Mouse (Mus musculus) liver, embryonic 14.5 days (tissue): Measurements from ENCODE around the gene Tstd2. TPM values are rescaled to one million over a fixed set of nuclear protein-coding genes. Genes with fewer than 3 reads are reported as not detected.

ENCODE experiments used
- ATAC-seq: fragments of 200-750 bp; cut with Nextera tagmentation; 2 replicates; pipeline ENCODE4 v1.8.0; 2017; ENCODE audit warnings: moderate number of reproducible peaks, mild to moderate bottlenecking, moderate library complexity; ENCODE audit not compliant: insufficient read depth
- DNase-seq, 3 experiments: peaks; one replicate each; pipeline ENCODE4 v3.0.0-alpha.2; 2012 to 2013; ENCODE audit warnings: low read depth in 3 of 3, low spot score in 3 of 3
- H3K27ac ChIP-seq: fragments of 300-500 bp; sonication (generic); 2 replicates; pipeline ENCODE4 v1.5.1; 2014; ENCODE audit warnings: moderate library complexity, mild to moderate bottlenecking, control low read depth, inconsistent platforms
- H3K27me3 ChIP-seq: fragments of 300-500 bp; sonication (generic); 2 replicates; pipeline ENCODE4 v1.6.1; 2014; ENCODE audit warnings: mild to moderate bottlenecking, low read length, moderate library complexity; ENCODE audit not compliant: control insufficient read depth, insufficient read depth
- H3K36me3 ChIP-seq: fragments of 300-500 bp; sonication (generic); replicated peaks from 2 replicates; pipeline ENCODE4 v1.6.1; 2014; ENCODE audit warnings: low read depth; ENCODE audit not compliant: control insufficient read depth, insufficient read depth
- H3K4me1 ChIP-seq, 2 experiments: fragments of 200-500 bp in 1 of 2; fragments of 300-500 bp in 1 of 2; sonication (generic) in 1 of 2; replicated peaks; 2 replicates each; pipeline ENCODE4 v1.6.1; 2012 to 2014; ENCODE audit warnings: antibody characterized with exemption in 1 of 2, inconsistent platforms in 1 of 2, low read length in 1 of 2; ENCODE audit not compliant: control insufficient read depth in 2 of 2, insufficient read depth in 2 of 2
- H3K4me2 ChIP-seq: fragments of 300-500 bp; sonication (generic); 2 replicates; pipeline ENCODE4 v1.6.1; 2014; ENCODE audit warnings: low read depth, mild to moderate bottlenecking, control low read depth, moderate library complexity
- H3K4me3 ChIP-seq, 2 experiments: fragments of 200-500 bp in 1 of 2; fragments of 300-500 bp in 1 of 2; sonication (generic) in 1 of 2; 2 replicates each; pipeline ENCODE4 v1.5.1; 2012 to 2014; ENCODE audit warnings: low read depth in 2 of 2, low read length in 2 of 2, mild to moderate bottlenecking in 2 of 2, control low read depth in 1 of 2, inconsistent platforms in 1 of 2, moderate library complexity in 1 of 2; ENCODE audit not compliant: insufficient read depth in 1 of 2
- H3K9ac ChIP-seq: fragments of 300-500 bp; sonication (generic); replicated peaks from 2 replicates; pipeline ENCODE4 v1.6.1; 2014; ENCODE audit warnings: mild to moderate bottlenecking, control low read depth, moderate library complexity
- H3K9me3 ChIP-seq: fragments of 300-500 bp; sonication (generic); 2 replicates; pipeline ENCODE4 v1.6.1; 2016; ENCODE audit warnings: low read length, mixed read lengths; ENCODE audit not compliant: control insufficient read depth
- CTCF ChIP-seq: IDR thresholded peaks from 2 replicates; pipeline ENCODE4 v1.5.1; 2016; ENCODE audit warnings: antibody characterized with exemption, low read depth, control low read depth
- EP300 ChIP-seq: IDR thresholded peaks from 2 replicates; pipeline ENCODE4 v1.6.1; 2016; ENCODE audit warnings: antibody characterized with exemption, low read depth
- WGBS: fragments of 180-500 bp; shearing (Covaris S2); extraction: QIAGEN DNeasy Blood & Tissue Kit; methylation state at CpG from one replicate; pipeline ENCODE4 v1.1.7; 2014; ENCODE audit not compliant: insufficient replicate concordance; 5-methylcytosine and 5-hydroxymethylcytosine counted together
- polyA plus RNA-seq, 2 experiments: library from polyadenylated mRNA; depleted of rRNA in 1 of 2; stranded (reverse) in 1 of 2; unstranded in 1 of 2; fragments of >200 nt; fragmentation: Nextera tagmentation in 1 of 2; extraction: Ambion mirVana in 1 of 2; gene quantifications; 2 replicates each; pipeline versions ENCODE4 v1.2.1 to v1.2.3; 2012 to 2014

Gene Tstd2
- polyA plus RNA-seq, 2 experiments = 3.8 to 6.0 TPM

DNA sequence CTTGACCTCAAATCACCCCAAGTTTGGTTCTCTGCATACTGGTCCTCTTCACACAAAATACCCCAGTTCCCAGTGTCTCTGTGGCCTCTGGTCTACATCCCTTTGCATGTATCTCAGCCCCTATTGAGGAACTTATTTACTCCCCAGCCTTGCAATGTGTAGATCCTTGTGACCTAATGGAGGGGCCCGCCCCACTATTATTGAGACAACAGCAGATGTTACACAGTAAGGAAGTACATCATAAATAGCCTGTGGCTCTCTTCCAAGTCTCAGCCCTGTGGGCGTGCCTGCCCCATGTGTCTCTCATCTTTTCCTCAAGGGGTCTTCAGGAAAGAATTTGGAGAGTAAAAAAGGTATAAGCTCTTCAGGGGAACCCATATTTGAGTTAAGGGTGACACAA is 61.6 kb downstream of the Tstd2 start:
- H3K27me3 ChIP-seq = no peaks in the 10 kb centered on the region
- ATAC-seq (no peak), DNase-seq (no peak)
- TF ChIP-seq CTCF (no peak), EP300 (no peak)
- no peak overlapping the region for H3K4me2 ChIP-seq
- WGBS = 74% methylated on average over 2 of the region's 2 CpGs
- no peak overlapping the region for H3K27ac ChIP-seq
- H3K4me1 ChIP-seq = no peaks in the 10 kb centered on the region
- no peak overlapping the region for H3K9ac ChIP-seq
- H3K36me3 ChIP-seq = peaks cover 43% of the 10 kb centered on the region
- H3K4me3 ChIP-seq = no peak overlapping the region
- no peaks in the 10 kb centered on the region for H3K9me3 ChIP-seq

DNA sequence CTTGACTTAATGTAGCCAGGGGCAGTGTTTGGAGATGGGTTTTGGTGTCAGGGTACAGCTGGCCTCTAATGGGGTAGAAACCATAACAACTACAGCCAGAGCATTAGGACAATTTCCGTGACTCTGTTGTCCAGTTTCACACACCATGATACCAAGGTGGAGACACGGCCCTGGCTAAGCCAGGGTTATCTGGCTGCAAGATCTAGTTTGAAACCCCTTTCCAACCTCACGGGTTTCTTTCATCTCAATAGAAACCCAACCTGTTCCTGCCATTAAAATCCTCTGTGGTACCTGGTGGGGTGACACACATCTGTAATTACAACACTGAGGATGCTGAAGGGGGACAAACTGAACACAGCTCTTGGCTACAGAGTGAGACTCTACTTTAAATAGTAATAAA is 62.8 kb downstream of the Tstd2 start:
- TF ChIP-seq EP300 = no peak
- TF ChIP-seq CTCF = no peak
- peaks cover 49% of the 10 kb centered on the region for H3K36me3 ChIP-seq
- H3K27me3 ChIP-seq = no peaks in the 10 kb centered on the region
- ATAC-seq = no peak
- H3K4me1 ChIP-seq = no peaks in the 10 kb centered on the region
- H3K4me3 ChIP-seq = no peak overlapping the region
- H3K27ac ChIP-seq = no peak overlapping the region
- no peak overlapping the region for H3K9ac ChIP-seq
- no peak overlapping the region for H3K4me2 ChIP-seq
- 68% methylated on average over 3 of the region's 3 CpGs for WGBS
- H3K9me3 ChIP-seq = no peaks in the 10 kb centered on the region
- no peak for DNase-seq

DNA sequence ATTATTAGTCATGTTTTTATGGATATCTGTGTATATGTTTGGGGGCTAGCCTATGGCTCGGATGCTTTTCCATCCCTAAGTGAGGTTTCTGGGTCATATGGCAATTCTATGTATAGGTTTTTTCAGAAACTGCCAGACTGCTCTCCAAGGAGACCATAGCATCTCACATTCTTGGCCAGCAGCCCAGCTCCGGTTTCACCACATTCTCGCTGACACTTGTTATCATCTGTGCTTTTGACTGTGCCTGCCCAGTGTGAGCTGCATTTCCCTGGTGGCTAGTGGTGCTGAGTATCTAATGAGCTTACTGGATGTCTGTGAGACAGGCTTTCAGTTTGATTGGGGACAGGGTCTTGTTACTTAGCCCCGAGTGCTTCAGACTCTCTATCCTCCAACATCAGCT is 64.8 kb downstream of the Tstd2 start:
- WGBS = 78% methylated on average over 4 of the region's 4 CpGs
- Histone ChIP-seq H3K4me1 (no peaks in the 10 kb centered on the region), H3K36me3 (peaks cover 42% of the 10 kb centered on the region), H3K4me3 (no peak overlapping the region), H3K9me3 (no peaks in the 10 kb centered on the region), H3K4me2 (no peak overlapping the region), H3K27ac (no peak overlapping the region), H3K9ac (no peak overlapping the region), H3K27me3 (no peaks in the 10 kb centered on the region)
- no peak for ATAC-seq
- TF ChIP-seq EP300 (no peak), CTCF (no peak)
- DNase-seq = no peak

DNA sequence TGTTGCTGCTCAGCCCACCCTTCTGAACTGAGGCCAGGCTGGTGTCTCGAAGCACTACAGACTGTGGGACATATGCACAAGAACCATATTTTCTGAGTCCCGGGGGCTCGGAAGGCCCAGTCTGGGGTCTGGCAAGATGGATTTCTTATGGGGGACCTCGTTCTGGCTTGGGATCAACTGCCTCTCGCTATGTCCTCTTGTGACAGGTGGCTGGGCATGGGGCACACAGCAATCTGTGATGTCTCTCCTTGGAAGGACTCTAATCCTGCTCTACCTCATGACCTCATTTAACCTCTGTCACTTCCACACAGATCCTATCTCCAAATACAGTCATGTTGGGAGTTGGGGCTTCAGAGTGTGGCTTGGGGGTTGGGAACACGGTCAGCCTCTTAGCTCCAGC is 65.9 kb downstream of the Tstd2 start:
- ATAC-seq (no peak), DNase-seq (no peak)
- no peaks in the 10 kb centered on the region for H3K9me3 ChIP-seq
- H3K27me3 ChIP-seq = no peaks in the 10 kb centered on the region
- WGBS = 92% methylated on average over 6 of the region's 6 CpGs
- peaks cover 40% of the 10 kb centered on the region for H3K36me3 ChIP-seq
- no peak overlapping the region for H3K4me2 ChIP-seq
- H3K27ac ChIP-seq = no peak overlapping the region
- TF ChIP-seq EP300 = no peak
- no peak overlapping the region for H3K9ac ChIP-seq
- no peak overlapping the region for H3K4me3 ChIP-seq
- H3K4me1 ChIP-seq = no peaks in the 10 kb centered on the region

DNA sequence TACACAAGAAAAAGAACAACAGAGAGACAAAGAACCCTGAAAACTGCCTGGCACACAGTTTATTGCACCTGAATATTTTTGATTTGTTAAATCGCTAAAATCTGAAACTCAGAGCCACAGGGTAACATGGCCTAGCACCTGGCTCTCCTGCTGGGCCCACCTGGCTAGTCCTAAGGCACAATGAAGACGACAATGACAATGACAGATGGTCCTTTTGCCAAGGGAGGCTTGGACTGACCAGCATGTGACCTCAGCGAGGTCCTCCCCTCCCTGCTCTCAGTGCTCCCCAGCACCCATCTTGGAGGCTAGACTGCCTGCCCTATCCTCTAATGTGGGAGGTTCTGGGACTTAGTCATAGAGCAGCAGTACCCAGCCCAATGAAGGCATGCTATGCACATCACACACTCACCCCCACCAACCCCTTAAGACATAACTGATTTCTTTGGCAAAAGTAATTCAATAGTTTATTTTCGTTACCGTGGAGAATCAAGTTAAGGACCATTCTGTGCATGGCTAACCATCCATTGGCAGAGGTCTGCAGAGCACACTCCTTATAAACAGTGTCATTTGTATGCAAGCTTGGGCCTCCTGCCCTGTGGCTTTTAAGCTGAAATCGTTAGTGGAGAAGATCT is 68.5 kb downstream of the Tstd2 start:
- TF ChIP-seq EP300 = no peak
- TF ChIP-seq CTCF = no peak
- no peak overlapping the region for H3K4me2 ChIP-seq
- H3K9me3 ChIP-seq = no peaks in the 10 kb centered on the region
- no peaks in the 10 kb centered on the region for H3K27me3 ChIP-seq
- no peak overlapping the region for H3K9ac ChIP-seq
- no peak overlapping the region for H3K4me3 ChIP-seq
- DNase-seq (no peak), ATAC-seq (no peak)
- H3K4me1 ChIP-seq = no peaks in the 10 kb centered on the region
- no peak overlapping the region for H3K27ac ChIP-seq
- WGBS = 79% methylated on average over 6 of the region's 6 CpGs
- peaks cover 59% of the 10 kb centered on the region for H3K36me3 ChIP-seq
